Mouse (Mus musculus): ENCODE data around the gene Gm3476.
"Not testable (repeated sequence)": the region's sequence is repeated elsewhere in the genome, so short reads cannot be mapped to it uniquely, and the experiment has no call there.

Gm3476 gene

GRCm38 (mm10) chr14:6125707-6126106 lies at the start of gene Gm3476:
Gene Gm3476 (minus strand): TSS chr14:6125807.
- not testable (repeated sequence) for DNase-seq (ENCODE audit: low read depth, low spot score)

- not testable (repeated sequence) for DNase-seq (ENCODE audit: low read depth, low spot score)
Measured at GRCm38 (mm10) chr14:6163538-6163937, 37.9 kb upstream of the Gm3476 start.

DNA sequence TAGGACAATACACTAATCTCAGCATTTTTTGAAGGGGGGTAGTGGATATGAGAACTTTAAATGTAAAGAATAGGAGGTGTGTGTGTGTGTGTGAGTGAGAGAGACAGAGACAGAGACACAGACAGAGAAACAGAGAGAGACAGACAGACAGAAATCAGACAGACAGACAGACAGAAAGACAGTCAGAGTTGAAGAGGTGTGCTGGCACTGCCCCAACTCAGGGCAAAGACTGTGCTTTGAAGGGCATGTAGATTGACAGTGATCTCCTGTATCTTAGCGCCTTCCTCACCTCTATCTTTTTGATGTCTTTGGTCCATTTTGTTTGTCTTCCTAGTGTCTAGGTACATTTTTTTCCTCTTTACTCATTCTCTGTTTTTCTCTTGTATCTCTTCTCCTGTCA lies 35.5 kb upstream of the Gm3476 start:
- DNase-seq (ENCODE audit: low read depth, low spot score) = not testable (repeated sequence)

DNA sequence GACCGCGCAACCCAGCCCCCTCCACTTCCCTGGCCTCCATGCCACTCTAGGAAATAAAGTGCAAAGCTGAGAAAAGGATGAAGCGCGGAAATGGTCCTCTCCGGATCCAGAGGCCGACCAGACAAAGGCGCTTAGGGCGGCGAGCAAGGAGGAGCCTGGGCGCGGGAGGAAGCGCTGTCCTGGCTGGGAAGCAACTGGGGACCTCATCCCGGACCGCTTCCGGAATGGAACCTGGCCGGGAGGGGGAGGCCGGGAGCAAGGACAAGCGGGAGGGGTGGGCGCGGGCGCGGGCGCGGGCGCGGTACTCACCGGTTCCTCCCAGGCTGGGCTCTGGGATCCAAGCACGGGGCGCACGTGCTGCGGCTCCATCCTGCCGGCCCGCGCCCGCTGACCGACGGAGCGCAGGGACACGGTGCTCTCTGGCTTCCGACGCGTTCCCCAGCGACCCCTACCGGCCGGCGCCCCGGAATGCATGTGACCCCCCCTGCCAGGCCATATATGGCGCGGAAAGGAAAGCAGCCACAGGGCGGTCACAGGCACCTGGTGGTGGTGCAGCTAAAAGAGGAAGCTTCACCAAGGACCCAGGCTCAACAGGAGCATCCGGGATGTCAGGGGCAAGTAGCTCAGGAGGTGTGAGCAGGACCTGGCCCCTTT lies 17.2 kb downstream of the Gm3476 start, which contains the start of gene Gm3468:
Gene Gm3468 (minus strand): TSS at position 394 of the 654 bp plus-strand sequence.
- DNase-seq (ENCODE audit: low read depth, low spot score) = not testable (repeated sequence)

- DNase-seq (ENCODE audit: low read depth, low spot score) = not testable (repeated sequence)
Measured at GRCm38 (mm10) chr14:6107500-6107899, 18.1 kb downstream of the Gm3476 start.

DNA sequence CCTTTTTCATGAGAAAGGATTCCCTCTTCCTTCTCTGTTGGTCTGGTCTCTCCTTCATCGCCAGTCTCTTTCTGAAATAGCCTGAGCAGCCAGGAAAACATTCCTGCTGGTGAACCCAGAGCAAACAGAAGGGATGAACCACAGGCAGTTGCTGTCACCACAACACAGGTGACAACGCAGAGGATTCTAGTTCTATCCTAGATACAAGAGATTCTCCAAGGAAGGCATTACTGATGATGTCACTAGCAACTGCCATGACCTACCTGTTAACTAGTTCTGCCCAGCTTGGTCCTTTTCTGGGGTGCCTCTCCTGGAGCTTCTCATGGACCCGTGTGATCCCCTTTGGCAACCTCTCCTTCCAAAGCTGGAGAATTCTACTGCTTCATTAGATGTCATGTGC lies 31.8 kb downstream of the Gm3476 start, which contains the start of gene Gm8206:
Gene Gm8206 (minus strand): TSS at position 101 of the 400 bp plus-strand sequence.
- not testable (repeated sequence) for DNase-seq (ENCODE audit: low read depth, low spot score)

DNA sequence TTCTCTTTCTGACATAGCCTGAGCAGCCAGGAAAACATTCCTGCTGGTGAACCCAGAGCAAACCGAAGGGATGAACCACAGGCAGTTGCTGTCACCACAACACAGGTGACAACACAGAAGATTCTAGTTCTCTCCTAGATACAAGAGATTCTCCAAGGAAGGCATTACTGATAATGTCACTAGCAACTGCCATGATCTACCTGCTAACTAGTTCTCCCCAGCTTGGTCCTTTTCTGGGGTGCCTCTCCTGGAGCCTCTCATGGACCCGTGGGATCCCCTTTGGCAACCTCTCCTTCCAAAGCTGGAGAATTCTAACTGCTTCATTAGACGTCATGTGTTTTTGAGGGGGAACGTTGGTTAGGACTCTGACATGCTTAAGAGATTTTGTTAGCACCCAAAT lies 67.4 kb downstream of the Gm3476 start, which contains the start of gene Gm6337:
Gene Gm6337 (minus strand): TSS at position 101 of the 400 bp plus-strand sequence.
- not testable (repeated sequence) for DNase-seq (ENCODE audit: low read depth, low spot score)
